In genomic region chrX:20703741-20704290, GRCm38 (mm10) we compare ENCODE assay signal across 7 mouse cellular contexts. TPM values are rescaled to one million over a fixed set of nuclear protein-coding genes. Genes with fewer than 3 reads are reported as not detected.
DNase-seq lines count a peak whose midpoint lies in the region; ATAC-seq and TF ChIP-seq lines count a peak whose summit lies in the region.

Gene Usp11 (plus strand): TSS chrX:20703906.

- H3K36me3 ChIP-seq in ES-E14 (ENCODE audit: control insufficient read depth, insufficient read depth, low read length, poor library complexity, severe bottlenecking), result peaks cover 1% of the 10 kb centered on the region
- 0 out of 2 replicates have a peak, but pooled peaks cover 4% of the 10 kb centered on the region for H3K36me3 ChIP-seq in embryonic facial prominence, embryonic 15.5 days
- H3K36me3 ChIP-seq in megakaryocyte, embryonic 14.5 days (replicated peaks; ENCODE audit: low read length), result peaks cover 16% of the 10 kb centered on the region

- H3K9ac ChIP-seq in ES-E14 (ENCODE audit: insufficient read depth, low read depth, low read length, poor library complexity, severe bottlenecking), result peak within 1 kb of the TSS; percentile 89
- peak within 1 kb of the TSS; percentile 58 for H3K9ac ChIP-seq in embryonic facial prominence, embryonic 15.5 days

- H3K4me1 ChIP-seq in ES-E14 (ENCODE audit: control insufficient read depth in 2 of 2, insufficient read depth in 2 of 2, low read length in 2 of 2, poor library complexity in 1 of 2), result no peaks in the 10 kb centered on the region
- H3K4me1 ChIP-seq in embryonic facial prominence, embryonic 15.5 days, result no peaks in the 10 kb centered on the region
- H3K4me1 ChIP-seq in megakaryocyte, embryonic 14.5 days, result peaks cover 13% of the 10 kb centered on the region; the same call in 1 of the 2 replicates

- no peaks in the 10 kb centered on the region for H3K9me3 ChIP-seq in ES-E14 (ENCODE audit: control insufficient read depth, insufficient read depth, low read depth, low read length)
- H3K9me3 ChIP-seq in embryonic facial prominence, embryonic 15.5 days (replicated peaks), result no peaks in the 10 kb centered on the region
- no peaks in the 10 kb centered on the region for H3K9me3 ChIP-seq in megakaryocyte, embryonic 14.5 days

- 0 out of 2 replicates have a peak, but pooled peaks have one; percentile 34 for ATAC-seq in embryonic facial prominence, embryonic 15.5 days (ENCODE audit: insufficient number of reproducible peaks, low FRiP score, low TSS enrichment, low read depth)
- ATAC-seq in hematopoietic stem cell, adult 5-6 weeks (replicated peaks in 1 of 2; ENCODE audit: insufficient read depth in 1 of 2, low FRiP score in 2 of 2, low TSS enrichment in 1 of 2, low read depth in 1 of 2, poor library complexity in 2 of 2, severe bottlenecking in 2 of 2), result peak in 1 of 2 experiments; percentile 27; a peak in 2 of 4 replicates

- H3K4me2 ChIP-seq in embryonic facial prominence, embryonic 15.5 days (replicated peaks), result peak within 1 kb of the TSS; percentile 45

- H3K27me3 ChIP-seq in embryonic facial prominence, embryonic 15.5 days, result no peaks in the 10 kb centered on the region
- H3K27me3 ChIP-seq in megakaryocyte, embryonic 14.5 days (replicated peaks), result no peaks in the 10 kb centered on the region

- peak; percentile 8 for DNase-seq in ES-E14 (ENCODE audit: low read depth, low spot score)
- peak; percentile 23 for DNase-seq in adrenal gland, adult 8-10 months
- DNase-seq in left cerebral cortex, adult 11 months (ENCODE audit: low spot score), result peak; percentile 28
- DNase-seq in right cerebral cortex, postnatal 4 days, result peak; percentile 53

- in situ Hi-C loops in ES-E14 (cut with MboI; ENCODE audit: low sequenced_read_pairs in 2 of 2, unreplicated experiment in 2 of 2), result no loop called here

- WGBS in embryonic facial prominence, embryonic 15.5 days, result 21% methylated on average over 32 of the region's 32 CpGs

- peak within 1 kb of the TSS; percentile 75 to 92 for H3K4me3 ChIP-seq in ES-E14 (ENCODE audit: insufficient read depth in 1 of 2, low read depth in 1 of 2, low read length in 2 of 2, poor library complexity in 1 of 2, severe bottlenecking in 1 of 2)
- H3K4me3 ChIP-seq in embryonic facial prominence, embryonic 15.5 days (replicated peaks), result peak within 1 kb of the TSS; percentile 62
- H3K4me3 ChIP-seq in megakaryocyte, embryonic 14.5 days (replicated peaks), result peak within 1 kb of the TSS; percentile 93

- H3K27ac ChIP-seq in ES-E14 (ENCODE audit: insufficient read depth, low read depth, low read length, poor library complexity, severe bottlenecking), result peak within 1 kb of the TSS; percentile 91
- H3K27ac ChIP-seq in embryonic facial prominence, embryonic 15.5 days (replicated peaks), result peak within 1 kb of the TSS; percentile 95

TF ChIP-seq in ES-E14, 5 proteins besides CTCF, POLR2A, EP300 and RAD21:
- TF ChIP-seq ZC3H11A (IDR thresholded peaks at IDR 0.05; ENCODE audit: borderline replicate concordance, low read depth, low read length) (no peak), CHD2 (IDR thresholded peaks at IDR 0.05; ENCODE audit: low read depth, low read length) (no peak)

RNA-seq across cellular contexts. Expression of gene Usp11, which starts in this region (rescaled TPM):
- 16.8 and 43.4 TPM in 2 replicates for total RNA-seq in ES-E14 (2012; rRNA removed)
- 10 to 100 TPM; 35.6 to 56.0 (median 46.1) TPM for total RNA-seq in adrenal gland, adult 8-10 months (2022)
- polyA plus RNA-seq in embryonic facial prominence, embryonic 15.5 days (2015; fragmentation: Nextera tagmentation; extraction: Ambion mirVana), result 48.6 and 55.7 TPM in 2 replicates
- 36.5 and 44.2 TPM in 2 replicates for total RNA-seq in hematopoietic stem cell, adult 5-6 weeks (2017)
- 0.54 and 2.2 TPM in 2 replicates for polyA plus RNA-seq in megakaryocyte, embryonic 14.5 days (2012; ENCODE audit: insufficient read depth, low replicate concordance)

Comparison
In these comparisons a context has a peak if more than half of its experiments do, and no peak if none do; other contexts are left out.
1. RNA of gene Usp11 (polyA plus RNA-seq): 48.6 to 55.7 TPM in embryonic facial prominence, embryonic 15.5 days; 0.54 to 2.2 TPM in megakaryocyte, embryonic 14.5 days; every median in the first group is over 10 times any median in the second.
2. Peak in every context shown above with its lines, with median percentiles within 50 percentile points of each other: DNase-seq and H3K4me3 ChIP-seq.